Mouse (Mus musculus) forebrain, embryonic 16.5 days (tissue): ENCODE measurements around the gene Vps37b. TPM values are rescaled to one million over a fixed set of nuclear protein-coding genes. Genes with fewer than 3 reads are reported as not detected.

Source experiments
- ATAC-seq: fragments of 200-750 bp; cut with Nextera tagmentation; 2 replicates; pipeline ENCODE4 v1.8.0; 2017; ENCODE audit warnings: mild to moderate bottlenecking, moderate library complexity
- H3K27ac ChIP-seq: fragments of 300-500 bp; sonication (generic); 2 replicates; pipeline ENCODE4 v1.5.1; 2014; ENCODE audit warnings: low read length, control low read depth
- H3K27me3 ChIP-seq: fragments of 300-500 bp; sonication (generic); replicated peaks from 2 replicates; pipeline ENCODE4 v1.6.1; 2014; ENCODE audit warnings: low read length; ENCODE audit not compliant: control insufficient read depth, insufficient read depth
- H3K36me3 ChIP-seq: fragments of 300-500 bp; sonication (generic); 2 replicates; pipeline ENCODE4 v1.6.1; 2014; ENCODE audit not compliant: control insufficient read depth, insufficient read depth
- H3K4me1 ChIP-seq: fragments of 300-500 bp; sonication (generic); replicated peaks from 2 replicates; pipeline ENCODE4 v1.6.1; 2014; ENCODE audit warnings: low read length; ENCODE audit not compliant: control insufficient read depth, insufficient read depth
- H3K4me2 ChIP-seq: fragments of 300-500 bp; sonication (generic); 2 replicates; pipeline ENCODE4 v1.6.1; 2014; ENCODE audit warnings: mild to moderate bottlenecking, low read length, control low read depth
- H3K4me3 ChIP-seq: fragments of 300-500 bp; sonication (generic); replicated peaks from 2 replicates; pipeline ENCODE4 v1.5.1; 2014; ENCODE audit warnings: mild to moderate bottlenecking, low read length, control low read depth
- H3K9ac ChIP-seq: fragments of 300-500 bp; sonication (generic); replicated peaks from 2 replicates; pipeline ENCODE4 v1.6.1; 2014; ENCODE audit warnings: low read depth, low read length, control low read depth
- H3K9me3 ChIP-seq: fragments of 300-500 bp; sonication (generic); 2 replicates; pipeline ENCODE4 v1.6.1; 2016; ENCODE audit warnings: low read length; ENCODE audit not compliant: control insufficient read depth
- WGBS: fragments of 180-500 bp; shearing (Covaris S2); extraction: QIAGEN DNeasy Blood & Tissue Kit; methylation state at CpG from one replicate; pipeline ENCODE4 v1.1.7; 2014; 5-methylcytosine and 5-hydroxymethylcytosine counted together
- polyA plus RNA-seq: library from polyadenylated mRNA; unstranded; fragments of >200 nt; fragmentation: Nextera tagmentation; extraction: Ambion mirVana; gene quantifications from 2 replicates; pipeline ENCODE4 v1.2.1, GENCODE M21; 2015

The Vps37b gene
- polyA plus RNA-seq, 1 experiment from 2014 or later, result 104 TPM

DNA sequence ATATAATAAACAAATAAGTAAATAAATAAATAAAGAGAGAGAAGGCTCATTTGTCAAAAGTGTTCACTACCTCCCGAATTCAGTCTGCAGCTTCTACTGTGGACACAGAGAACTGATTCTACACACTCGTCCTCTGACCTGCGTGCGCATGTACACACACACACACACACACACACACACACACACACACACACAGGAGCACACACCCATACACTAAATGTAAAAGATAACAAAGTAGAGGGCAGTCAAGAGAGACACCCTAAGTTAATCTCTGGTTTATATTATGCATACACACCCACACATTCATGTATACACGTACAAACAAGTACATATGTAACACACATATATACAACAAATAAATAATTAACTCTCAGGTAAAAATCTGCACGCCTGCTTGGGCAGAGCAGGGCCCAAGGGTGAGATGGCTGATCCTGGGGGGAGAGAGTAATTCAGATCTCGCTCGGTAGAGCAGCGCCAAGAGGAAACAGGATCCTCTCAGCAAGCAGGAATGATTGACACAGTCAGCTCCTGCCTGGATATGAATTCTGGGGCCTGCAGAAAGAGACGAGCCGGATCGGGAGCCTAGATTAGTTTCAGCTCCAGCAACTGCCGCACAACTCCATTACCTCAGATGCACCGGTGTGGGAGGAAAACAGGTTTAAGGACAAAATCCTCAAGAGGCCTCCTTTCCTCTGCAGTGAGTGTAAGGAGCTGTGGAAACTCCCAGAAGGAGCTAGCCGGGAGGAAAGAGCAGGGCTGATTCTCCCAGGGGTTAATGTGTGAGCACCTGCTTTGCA lies 17.4 kb upstream of the Vps37b start:
- no peaks in the 10 kb centered on the region for H3K27me3 ChIP-seq
- no peak overlapping the region for H3K4me3 ChIP-seq
- no peak for ATAC-seq
- no peaks in the 10 kb centered on the region for H3K36me3 ChIP-seq
- WGBS, result 71% methylated on average over 15 of the region's 15 CpGs
- no peaks in the 10 kb centered on the region for H3K9me3 ChIP-seq
- H3K4me2 ChIP-seq, result no peak overlapping the region
- H3K9ac ChIP-seq, result 0 out of 2 replicates have a peak overlapping the region, but pooled peaks have one; percentile 8
- no peak overlapping the region for H3K27ac ChIP-seq
- peaks cover 14% of the 10 kb centered on the region for H3K4me1 ChIP-seq

GRCm38 (mm10) chr5:124046741-124047401 lies 14.8 kb upstream of the Vps37b start:
- Histone ChIP-seq H3K4me2 (no peak overlapping the region), H3K36me3 (no peaks in the 10 kb centered on the region), H3K9ac (no peak overlapping the region), H3K27me3 (no peaks in the 10 kb centered on the region), H3K4me1 (peaks cover 25% of the 10 kb centered on the region), H3K9me3 (no peaks in the 10 kb centered on the region), H3K4me3 (no peak overlapping the region), H3K27ac (no peak overlapping the region)
- ATAC-seq, result no peak
- 84% methylated on average over 7 of the region's 7 CpGs for WGBS

- Histone ChIP-seq H3K4me1 (peaks cover 25% of the 10 kb centered on the region), H3K4me3 (no peak overlapping the region), H3K4me2 (no peak overlapping the region), H3K27ac (peak overlapping the region; percentile 91), H3K9me3 (no peaks in the 10 kb centered on the region), H3K27me3 (no peaks in the 10 kb centered on the region), H3K36me3 (no peaks in the 10 kb centered on the region), H3K9ac (peak overlapping the region; percentile 32; the same call in 1 of the 2 replicates)
- peak; percentile 47 for ATAC-seq
- 21% methylated on average over 11 of the region's 11 CpGs for WGBS
Measured at GRCm38 (mm10) chr5:124045453-124046010, 13.5 kb upstream of the Vps37b start.

DNA sequence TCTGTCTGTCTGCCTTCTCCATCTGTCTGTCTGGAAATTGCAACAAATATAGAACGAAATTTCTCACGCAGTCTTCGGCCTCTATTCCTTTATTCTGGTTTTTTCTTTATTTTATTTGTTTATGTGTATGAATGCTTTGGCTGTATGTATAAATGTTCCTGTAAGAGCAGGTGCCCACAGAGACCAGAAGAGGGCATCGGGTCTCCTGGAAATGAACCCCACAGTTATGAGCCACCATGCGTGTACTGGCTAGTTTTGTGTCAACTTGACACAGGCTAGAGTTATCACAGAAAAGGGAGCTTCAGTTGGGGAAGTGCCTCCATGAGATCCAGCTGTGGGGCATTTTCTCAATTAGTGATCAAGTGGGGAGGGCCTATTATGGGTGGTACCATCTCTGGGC lies 11.9 kb upstream of the Vps37b start:
- no peaks in the 10 kb centered on the region for H3K36me3 ChIP-seq
- no peaks in the 10 kb centered on the region for H3K9me3 ChIP-seq
- H3K27ac ChIP-seq, result peak overlapping the region; percentile 87
- no peak overlapping the region for H3K4me2 ChIP-seq
- H3K27me3 ChIP-seq, result no peaks in the 10 kb centered on the region
- no peak overlapping the region for H3K4me3 ChIP-seq
- peaks cover 23% of the 10 kb centered on the region for H3K4me1 ChIP-seq
- WGBS, result 47% methylated on average over 5 of the region's 5 CpGs
- no peak overlapping the region for H3K9ac ChIP-seq
- no peak for ATAC-seq

DNA sequence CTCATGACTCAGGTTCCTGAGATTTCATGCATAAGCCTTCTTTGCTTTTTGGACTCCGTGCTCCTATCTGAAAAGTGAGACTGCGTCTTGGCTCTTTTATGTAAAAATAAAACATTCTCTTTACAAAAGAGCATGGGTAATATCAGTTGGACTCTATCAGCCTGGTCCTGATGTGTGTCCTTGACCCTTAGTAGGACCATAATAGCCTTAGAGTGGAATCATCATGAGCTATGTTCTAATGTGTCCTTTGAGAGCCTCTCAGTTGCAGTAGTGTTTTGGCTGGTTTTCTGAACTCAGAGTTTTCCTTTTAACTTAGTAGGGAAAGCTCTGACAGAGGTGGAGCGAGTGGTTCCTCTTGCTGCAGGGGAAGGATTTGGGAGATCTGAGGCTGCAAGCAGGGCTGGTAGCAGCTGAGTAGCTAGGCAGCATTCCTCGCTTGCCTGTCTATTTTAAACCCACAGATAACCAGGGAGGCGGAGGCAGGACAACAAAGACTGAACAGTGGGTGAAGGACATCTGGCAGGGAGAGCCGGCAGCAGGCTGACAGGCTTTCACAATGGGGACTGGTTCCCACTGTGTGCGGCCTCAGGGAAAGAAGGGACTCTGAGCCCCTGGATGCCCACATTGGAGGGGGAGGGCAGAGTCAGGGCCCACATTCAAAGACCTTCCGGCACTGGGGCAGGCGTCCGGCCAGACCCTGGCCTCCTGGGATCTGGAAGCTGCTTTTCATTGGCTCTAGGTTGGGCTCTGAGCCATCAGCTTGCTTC lies 11.3 kb upstream of the Vps37b start:
- Histone ChIP-seq H3K27me3 (no peaks in the 10 kb centered on the region), H3K9ac (no peak overlapping the region), H3K27ac (peak overlapping the region; percentile 87), H3K4me2 (no peak overlapping the region), H3K36me3 (no peaks in the 10 kb centered on the region), H3K4me1 (peaks cover 23% of the 10 kb centered on the region), H3K4me3 (no peak overlapping the region), H3K9me3 (no peaks in the 10 kb centered on the region)
- WGBS, result 14% methylated on average over 10 of the region's 10 CpGs
- peak; percentile 93 for ATAC-seq

DNA sequence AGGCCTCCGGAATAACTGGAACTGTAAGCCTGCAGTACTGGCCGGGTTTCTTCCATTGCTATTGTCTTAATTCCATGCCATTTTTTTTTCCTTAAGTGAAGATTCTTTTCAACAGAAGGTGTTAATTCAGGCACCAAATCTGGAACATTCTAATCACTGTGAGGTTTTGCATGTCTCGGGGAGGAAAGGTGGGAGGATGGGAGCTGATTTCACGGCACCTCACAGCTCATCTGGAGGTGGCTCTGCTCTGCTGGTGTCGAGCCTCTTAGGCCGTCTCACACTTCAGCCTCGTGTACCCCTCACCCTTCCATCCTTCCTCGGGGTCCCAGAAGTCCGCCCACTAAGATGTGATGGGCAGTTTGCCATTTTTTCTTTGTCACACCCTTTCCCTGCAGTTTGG lies 9.0 kb upstream of the Vps37b start:
- no peak overlapping the region for H3K27ac ChIP-seq
- 50% methylated on average over 9 of the region's 9 CpGs for WGBS
- H3K36me3 ChIP-seq, result no peaks in the 10 kb centered on the region
- ATAC-seq, result no peak
- H3K27me3 ChIP-seq, result no peaks in the 10 kb centered on the region
- H3K9me3 ChIP-seq, result no peaks in the 10 kb centered on the region
- no peak overlapping the region for H3K4me3 ChIP-seq
- H3K4me1 ChIP-seq, result peaks cover 28% of the 10 kb centered on the region
- H3K4me2 ChIP-seq, result no peak overlapping the region
- H3K9ac ChIP-seq, result no peak overlapping the region

GRCm38 (mm10) chr5:124039602-124040001 lies 7.5 kb upstream of the Vps37b start:
- Histone ChIP-seq H3K36me3 (no peaks in the 10 kb centered on the region), H3K4me2 (no peak overlapping the region), H3K9ac (no peak overlapping the region), H3K27me3 (no peaks in the 10 kb centered on the region), H3K9me3 (no peaks in the 10 kb centered on the region), H3K27ac (no peak overlapping the region), H3K4me3 (no peak overlapping the region), H3K4me1 (peaks cover 20% of the 10 kb centered on the region)
- no peak for ATAC-seq
- 92% methylated on average over 6 of the region's 6 CpGs for WGBS

- peak; percentile 46; the same call in 1 of the 2 replicates for ATAC-seq
- Histone ChIP-seq H3K27ac (peak overlapping the region; percentile 58), H3K36me3 (no peaks in the 10 kb centered on the region), H3K27me3 (no peaks in the 10 kb centered on the region), H3K4me2 (no peak overlapping the region), H3K9ac (no peak overlapping the region), H3K4me1 (peaks cover 10% of the 10 kb centered on the region; the same call in 1 of the 2 replicates), H3K9me3 (no peaks in the 10 kb centered on the region), H3K4me3 (no peak overlapping the region)
- WGBS, result 14% methylated on average over 5 of the region's 5 CpGs
Measured at GRCm38 (mm10) chr5:124036836-124037235, 4.8 kb upstream of the Vps37b start.

DNA sequence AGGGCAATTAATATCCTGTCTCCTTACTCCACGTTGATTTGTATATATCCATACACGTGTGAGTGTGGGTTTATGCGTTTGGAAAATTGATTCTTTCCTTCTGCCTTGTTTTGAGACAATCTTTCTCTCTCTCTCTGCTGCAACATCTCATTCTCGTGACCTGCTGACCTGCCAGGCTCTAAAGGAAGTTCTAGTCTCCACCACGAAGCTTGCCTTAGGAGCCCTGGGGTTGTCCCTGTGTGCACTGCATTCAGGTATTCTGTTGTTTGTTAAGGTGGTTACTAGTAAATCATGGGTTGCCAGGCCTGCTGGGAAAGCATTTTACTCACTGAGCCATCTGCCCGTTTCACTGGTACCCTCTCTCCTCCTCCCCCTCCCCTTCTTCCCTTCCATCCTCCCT lies 4.3 kb upstream of the Vps37b start:
- no peak overlapping the region for H3K27ac ChIP-seq
- H3K4me1 ChIP-seq, result peaks cover 10% of the 10 kb centered on the region; the same call in 1 of the 2 replicates
- no peaks in the 10 kb centered on the region for H3K9me3 ChIP-seq
- no peak for ATAC-seq
- no peak overlapping the region for H3K4me3 ChIP-seq
- H3K27me3 ChIP-seq, result no peaks in the 10 kb centered on the region
- 34% methylated on average over 6 of the region's 6 CpGs for WGBS
- H3K36me3 ChIP-seq, result no peaks in the 10 kb centered on the region
- no peak overlapping the region for H3K4me2 ChIP-seq
- no peak overlapping the region for H3K9ac ChIP-seq
